Mouse (Mus musculus): ENCODE measurements around the gene Cd82. TPM values are rescaled to one million over a fixed set of nuclear protein-coding genes. Genes with fewer than 3 reads are reported as not detected.

Gene Cd82
- polyA plus RNA-seq, 1 experiment from 2014 or later = 8.1 TPM

- Histone ChIP-seq H3K9me3 (ENCODE audit: control insufficient read depth, low read length) (no peaks in the 10 kb centered on the region), H3K36me3 (ENCODE audit: control insufficient read depth, insufficient read depth, low read length) (no peaks in the 10 kb centered on the region), H3K4me3 (ENCODE audit: low read depth, low read length) (no peak overlapping the region), H3K4me1 (ENCODE audit: control insufficient read depth, insufficient read depth, low read length) (peaks cover 10% of the 10 kb centered on the region), H3K27ac (ENCODE audit: low read depth, low read length) (no peak overlapping the region), H3K9ac (replicated peaks; ENCODE audit: low read depth, low read length) (no peak overlapping the region), H3K27me3 (ENCODE audit: control insufficient read depth, insufficient read depth, low read length) (no peaks in the 10 kb centered on the region), H3K4me2 (ENCODE audit: low read depth, low read length) (no peak overlapping the region)
- WGBS = 37% methylated on average over 6 of the region's 6 CpGs
- ATAC-seq (ENCODE audit: low read depth) = no peak
Observed at GRCm38 (mm10) chr2:93372097-93372571, 90.8 kb downstream of the Cd82 start.

Small RNA genes within 50 kb of the gene (microRNA-seq; reads per million reads assigned to microRNA genes)
- not detected for gene Mir7001

Other genes with a start within 250 kb of the Cd82 start
- 30.2 and 34.7 TPM in 2 replicates for gene Tspan18, start 128.6 kb downstream of the Cd82 start, polyA plus RNA-seq (2014; fragmentation: Nextera tagmentation; extraction: Ambion mirVana)
- gene Gm10803, start 97.4 kb upstream of the Cd82 start, polyA plus RNA-seq (2014; fragmentation: Nextera tagmentation; extraction: Ambion mirVana) = not detected in 2 replicates
- gene Alx4, start 179.2 kb upstream of the Cd82 start, polyA plus RNA-seq (2014; fragmentation: Nextera tagmentation; extraction: Ambion mirVana) = 0.04 and 0.12 TPM in 2 replicates

Data from neural tube, embryonic 14.5 days (tissue).